Mouse (Mus musculus) heart, postnatal 0 days (tissue): ENCODE data around the gene Ptprn2.

ENCODE experiments used
- CTCF ChIP-seq: IDR thresholded peaks from 2 replicates; pipeline ENCODE4 v1.5.1; 2016; ENCODE audit warnings: antibody characterized with exemption, control low read depth, low read depth
- EP300 ChIP-seq: IDR thresholded peaks from 2 replicates; pipeline ENCODE4 v1.6.1; 2016; ENCODE audit warnings: antibody characterized with exemption, low read depth

GRCm38 (mm10) chr12:117274576-117274975 lies 789.1 kb downstream of the Ptprn2 start:
- TF ChIP-seq CTCF (no peak), EP300 (no peak)
